Mouse (Mus musculus) olfactory bulb, adult 2 months (tissue): ENCODE results near the gene Lmna.
A peak's percentile ranks its signal among the peaks of the same experiment; 100 is the strongest.

Experiments used
- CTCF ChIP-seq: fragments of 200-500 bp; IDR thresholded peaks from 2 replicates; pipeline ENCODE4 v1.5.1; 2012; ENCODE audit warnings: low read depth, mild to moderate bottlenecking, low read length, moderate library complexity; ENCODE audit not compliant: insufficient read depth
- POLR2A ChIP-seq: fragments of 200-500 bp; IDR thresholded peaks from 2 replicates; pipeline ENCODE4 v1.6.1; 2012; ENCODE audit warnings: mild to moderate bottlenecking, low read depth, low read length, moderate library complexity; ENCODE audit not compliant: insufficient read depth

DNA sequence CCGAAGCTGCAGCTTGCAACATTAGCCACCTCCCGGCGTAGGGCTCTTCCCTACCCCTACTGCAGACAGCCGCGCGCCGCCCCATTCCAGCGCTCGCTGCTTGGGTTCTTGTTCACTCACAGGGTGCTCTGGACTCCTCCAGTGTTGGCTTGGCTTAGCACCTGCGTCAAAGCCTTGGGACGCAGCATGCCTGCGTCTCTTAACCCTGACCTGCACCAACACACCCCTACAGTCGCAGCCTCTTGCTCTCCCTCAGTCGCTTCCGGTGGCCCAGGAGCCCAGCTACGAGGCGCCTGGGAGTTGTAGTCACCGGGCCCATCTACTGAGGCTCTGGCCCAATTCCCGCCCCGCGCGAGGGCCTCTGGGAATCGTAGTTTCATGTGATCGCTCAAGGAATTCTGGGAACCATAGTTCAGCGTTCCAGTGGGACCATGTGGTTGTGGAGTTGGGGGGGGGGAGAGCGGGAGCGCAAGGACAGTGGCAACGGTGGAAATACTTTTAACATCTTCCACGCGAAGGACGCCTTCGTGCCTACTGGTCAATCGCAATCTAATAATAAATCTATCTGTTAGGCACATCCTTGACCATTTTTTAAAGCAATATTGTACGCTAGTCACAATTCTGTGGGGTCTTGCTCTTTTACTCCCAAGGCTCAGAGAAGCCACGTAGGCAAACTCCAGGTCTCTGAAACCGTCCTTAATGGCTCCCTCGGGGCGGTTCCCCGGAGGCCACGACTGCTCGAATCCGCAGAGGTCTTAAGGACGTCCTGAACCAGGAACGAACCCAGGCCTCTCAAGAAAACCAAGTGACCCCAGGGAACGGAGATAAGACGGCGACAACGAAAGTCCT lies 43.1 kb upstream of the Lmna start, which contains the start of gene Lamtor2:
- peak; percentile 74 for TF ChIP-seq POLR2A
- TF ChIP-seq CTCF: no peak
